Mouse (Mus musculus): ENCODE data around the gene Akt1s1. TPM values are rescaled to one million over a fixed set of nuclear protein-coding genes. Genes with fewer than 3 reads are reported as not detected.
A peak's percentile ranks its signal among the peaks of the same experiment; 100 is the strongest.

Akt1s1 gene
- polyA plus RNA-seq, 1 experiment from 2014 or later = 89.7 TPM

DNA sequence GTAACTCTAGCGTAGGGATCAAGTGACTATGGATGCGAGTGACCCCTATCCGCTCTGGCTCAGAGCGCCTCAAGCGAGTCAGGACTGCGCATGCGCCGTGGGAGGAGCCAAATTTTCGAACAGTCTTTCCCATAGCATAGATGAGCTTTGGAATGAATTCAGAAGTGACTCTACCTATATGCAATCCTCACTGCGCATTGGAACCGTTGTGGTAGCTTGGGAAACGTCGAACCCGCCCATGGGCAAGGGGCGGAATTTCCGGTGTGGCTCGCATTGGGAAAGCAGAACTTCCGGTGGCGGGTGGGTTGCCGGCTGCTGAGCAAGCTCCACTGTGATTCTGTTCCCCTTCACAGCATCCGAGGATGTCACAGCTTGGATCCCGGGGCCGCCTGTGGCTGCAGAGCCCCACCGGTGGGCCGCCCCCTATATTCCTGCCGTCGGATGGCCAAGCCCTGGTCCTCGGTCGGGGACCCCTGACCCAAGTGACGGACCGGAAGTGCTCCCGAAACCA is 8.3 kb downstream of the Akt1s1 start, which contains the start of gene Pnkp:
Gene Pnkp, plus strand, starts transcription at position 98 of the 511 bp plus-strand sequence.
- peak within 1 kb of the TSS; percentile 75 for H3K4me3 ChIP-seq
- peak within 1 kb of the TSS; percentile 93 for H3K27ac ChIP-seq
- H3K9ac ChIP-seq = peak within 1 kb of the TSS; percentile 96
- H3K4me2 ChIP-seq = peak within 1 kb of the TSS; percentile 94
- under 1% methylated on average over 32 of the region's 32 CpGs for WGBS
- peaks cover 57% of the 10 kb centered on the region for H3K4me1 ChIP-seq
- peak; percentile 70 for ATAC-seq (replicated peaks)
- H3K36me3 ChIP-seq (replicated peaks) = peaks cover 9% of the 10 kb centered on the region
- H3K27me3 ChIP-seq (replicated peaks) = no peaks in the 10 kb centered on the region
- no peaks in the 10 kb centered on the region for H3K9me3 ChIP-seq

DNA sequence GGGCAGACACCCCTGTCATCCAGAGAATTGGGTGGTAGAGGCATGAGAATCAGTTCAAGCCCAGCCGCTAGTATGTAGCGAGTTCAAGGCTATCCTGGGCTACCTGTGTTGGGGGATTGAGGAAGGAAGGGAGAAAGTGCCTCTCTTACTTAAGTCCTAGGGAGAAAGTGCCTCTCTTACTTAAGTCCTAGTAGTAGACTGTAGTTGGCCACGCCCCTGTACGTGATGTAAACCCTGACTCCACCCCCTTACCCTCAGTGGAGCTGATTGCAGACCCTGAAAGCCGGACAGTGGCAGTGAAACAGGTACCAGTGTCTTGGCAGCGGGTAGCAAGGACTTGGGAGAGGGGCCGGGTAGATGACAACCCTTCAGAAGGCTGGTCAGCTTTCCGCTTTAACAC is 9.1 kb downstream of the Akt1s1 start:
- peak overlapping the region; percentile 93; the same call in 1 of the 2 replicates for H3K27ac ChIP-seq

DNA sequence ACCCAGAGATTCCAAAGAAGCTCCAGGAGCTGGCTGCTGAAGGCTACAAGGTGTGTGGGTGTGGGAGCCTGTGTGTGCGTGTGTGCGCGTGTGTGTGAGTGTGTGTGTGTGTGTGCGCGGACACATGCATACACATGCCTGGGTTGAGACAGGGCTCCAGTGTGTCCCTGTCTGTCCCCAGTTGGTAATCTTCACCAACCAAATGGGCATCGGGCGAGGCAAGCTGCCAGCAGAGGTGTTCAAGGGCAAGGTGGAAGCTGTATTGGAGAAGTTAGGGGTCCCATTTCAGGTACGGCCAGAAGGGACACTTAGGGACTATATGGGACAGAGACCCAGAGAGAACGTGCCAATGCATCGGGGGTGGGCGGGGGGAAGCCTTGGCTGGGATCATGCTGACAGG is 11.1 kb downstream of the Akt1s1 start:
- Histone ChIP-seq H3K4me2 (no peak overlapping the region), H3K27me3 (replicated peaks) (no peaks in the 10 kb centered on the region), H3K9me3 (no peaks in the 10 kb centered on the region), H3K4me1 (peaks cover 42% of the 10 kb centered on the region), H3K9ac (no peak overlapping the region), H3K4me3 (no peak overlapping the region), H3K27ac (no peak overlapping the region), H3K36me3 (replicated peaks) (peaks cover 25% of the 10 kb centered on the region)
- no peak for ATAC-seq (replicated peaks)
- WGBS = 93% methylated on average over 11 of the region's 11 CpGs

More for the DNA sequence above, 9.1 kb downstream of the Akt1s1 start:
- WGBS = 27% methylated on average over 8 of the region's 8 CpGs
- Histone ChIP-seq H3K9me3 (no peaks in the 10 kb centered on the region), H3K4me2 (peak overlapping the region; percentile 94), H3K4me3 (peak overlapping the region; percentile 75), H3K9ac (peak overlapping the region; percentile 96; the same call in 1 of the 2 replicates), H3K27me3 (replicated peaks) (no peaks in the 10 kb centered on the region), H3K4me1 (peaks cover 57% of the 10 kb centered on the region), H3K36me3 (replicated peaks) (peaks cover 12% of the 10 kb centered on the region)
- no peak for ATAC-seq (replicated peaks)

DNA sequence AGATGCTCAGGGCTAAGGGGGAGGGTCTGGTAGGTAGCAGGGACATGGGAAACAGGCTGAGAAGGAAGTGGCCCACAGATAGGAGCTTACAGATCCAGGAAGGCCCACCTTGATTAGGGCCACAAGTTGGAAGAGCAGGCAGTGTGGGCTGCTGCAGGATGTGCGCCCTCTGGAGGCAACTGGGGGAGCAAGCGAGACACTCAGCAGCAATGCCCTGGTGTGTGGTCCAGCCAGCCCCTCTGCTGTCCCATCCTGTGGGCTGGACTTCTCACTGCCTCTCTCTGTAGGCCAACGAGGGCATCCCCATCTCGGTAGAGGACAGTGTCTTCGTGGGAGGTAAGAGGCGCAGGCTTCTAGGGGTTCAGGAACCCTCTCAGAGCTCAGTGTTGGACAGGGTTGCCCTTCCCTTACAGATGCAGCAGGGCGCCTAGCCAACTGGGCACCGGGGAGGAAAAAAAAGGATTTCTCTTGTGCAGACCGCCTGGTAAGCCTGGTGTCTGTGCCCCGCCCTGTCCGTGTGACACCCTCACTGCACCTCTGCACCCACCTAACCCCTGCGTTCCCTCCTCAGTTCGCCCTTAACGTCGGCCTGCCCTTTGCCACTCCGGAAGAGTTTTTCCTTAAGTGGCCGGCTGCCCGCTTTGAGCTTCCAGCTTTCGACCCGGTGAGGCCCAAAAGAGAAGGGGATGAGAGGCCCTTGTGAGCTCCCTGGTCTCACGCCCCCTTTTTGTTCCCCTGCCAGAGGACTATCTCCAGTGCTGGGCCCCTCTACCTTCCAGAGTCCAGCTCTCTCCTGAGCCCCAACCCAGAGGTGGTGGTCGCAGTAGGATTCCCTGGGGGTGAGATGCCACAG is 12.0 kb downstream of the Akt1s1 start:
- 52% methylated on average over 22 of the region's 22 CpGs for WGBS
- H3K27ac ChIP-seq = peak overlapping the region; percentile 27; the same call in 1 of the 2 replicates
- H3K4me1 ChIP-seq = peaks cover 42% of the 10 kb centered on the region
- no peak overlapping the region; the same call in 1 of the 2 replicates for H3K4me3 ChIP-seq
- ATAC-seq (replicated peaks) = no peak
- H3K4me2 ChIP-seq = no peak overlapping the region; the same call in 1 of the 2 replicates
- no peak overlapping the region for H3K9ac ChIP-seq
- peaks cover 25% of the 10 kb centered on the region for H3K36me3 ChIP-seq (replicated peaks)
- H3K9me3 ChIP-seq = no peaks in the 10 kb centered on the region
- no peaks in the 10 kb centered on the region for H3K27me3 ChIP-seq (replicated peaks)

DNA sequence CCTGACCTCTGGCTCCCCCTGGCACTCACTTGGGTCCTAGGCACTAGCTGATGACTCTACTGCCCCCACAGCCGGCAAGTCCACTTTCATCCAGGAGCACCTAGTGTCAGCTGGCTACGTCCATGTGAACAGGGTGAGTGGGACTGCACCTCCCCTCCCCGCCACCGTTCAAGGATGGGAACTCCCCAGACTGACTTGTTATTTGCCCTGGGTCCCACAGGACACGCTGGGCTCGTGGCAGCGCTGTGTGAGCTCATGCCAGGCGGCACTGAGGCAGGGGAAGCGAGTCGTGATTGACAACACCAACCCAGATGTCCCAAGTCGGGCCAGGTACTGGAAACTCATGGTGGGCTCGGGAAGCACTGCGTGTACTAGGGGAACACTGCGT is 12.6 kb downstream of the Akt1s1 start:
- Histone ChIP-seq H3K27me3 (replicated peaks) (no peaks in the 10 kb centered on the region), H3K4me1 (peaks cover 46% of the 10 kb centered on the region), H3K36me3 (replicated peaks) (peaks cover 25% of the 10 kb centered on the region), H3K27ac (no peak overlapping the region), H3K9me3 (no peaks in the 10 kb centered on the region), H3K9ac (no peak overlapping the region), H3K4me3 (no peak overlapping the region), H3K4me2 (no peak overlapping the region)
- no peak for ATAC-seq (replicated peaks)
- WGBS = 76% methylated on average over 14 of the region's 14 CpGs

DNA sequence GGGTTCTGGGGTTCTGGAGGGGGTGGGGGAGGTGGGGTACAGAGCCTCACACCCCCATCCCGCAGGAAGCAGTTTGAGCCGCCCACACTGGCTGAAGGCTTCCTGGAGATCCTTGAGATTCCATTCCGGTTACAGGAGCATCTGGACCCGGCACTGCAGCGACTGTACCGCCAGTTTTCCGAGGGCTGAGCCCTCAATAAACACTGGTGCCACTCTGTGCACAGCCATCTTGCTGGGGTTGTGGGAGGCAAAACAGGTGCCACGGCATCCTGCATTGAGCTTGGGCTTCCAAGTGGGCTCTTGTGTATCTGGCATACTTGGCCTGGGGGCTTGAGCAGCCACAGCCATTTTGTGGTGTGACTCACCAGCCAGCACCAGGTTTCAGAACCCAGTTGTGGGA is 13.6 kb downstream of the Akt1s1 start:
- ATAC-seq (replicated peaks) = no peak
- H3K9ac ChIP-seq = no peak overlapping the region
- no peaks in the 10 kb centered on the region for H3K27me3 ChIP-seq (replicated peaks)
- no peak overlapping the region for H3K4me2 ChIP-seq
- H3K9me3 ChIP-seq = no peaks in the 10 kb centered on the region
- no peak overlapping the region for H3K27ac ChIP-seq
- WGBS = 88% methylated on average over 8 of the region's 8 CpGs
- peaks cover 53% of the 10 kb centered on the region for H3K4me1 ChIP-seq
- no peak overlapping the region for H3K4me3 ChIP-seq
- H3K36me3 ChIP-seq (replicated peaks) = peaks cover 25% of the 10 kb centered on the region

DNA sequence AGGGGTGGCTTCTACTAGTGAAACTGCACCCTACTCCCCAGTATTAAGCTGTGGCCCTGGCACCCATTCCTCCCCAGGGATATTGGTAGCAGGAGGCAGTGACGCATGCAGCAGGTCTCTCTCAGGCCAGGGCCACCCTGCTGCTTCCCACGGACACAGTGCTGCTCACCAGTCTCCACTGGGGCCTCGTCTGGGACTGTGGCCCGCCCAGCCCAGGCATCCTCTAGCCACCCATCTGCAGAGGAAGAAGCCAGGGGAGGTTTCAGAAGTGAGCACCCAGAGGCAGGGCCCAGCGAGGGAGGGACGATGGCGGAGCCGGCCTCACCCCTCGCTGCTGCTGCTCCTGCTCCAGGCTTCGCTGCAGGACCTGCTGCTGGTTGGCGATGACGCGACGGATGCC is 14.4 kb downstream of the Akt1s1 start:
- 91% methylated on average over 14 of the region's 14 CpGs for WGBS
- Histone ChIP-seq H3K27me3 (replicated peaks) (no peaks in the 10 kb centered on the region), H3K4me1 (peaks cover 53% of the 10 kb centered on the region), H3K27ac (no peak overlapping the region), H3K9ac (no peak overlapping the region), H3K36me3 (replicated peaks) (peaks cover 25% of the 10 kb centered on the region), H3K9me3 (no peaks in the 10 kb centered on the region), H3K4me2 (no peak overlapping the region), H3K4me3 (no peak overlapping the region)
- ATAC-seq (replicated peaks) = no peak

DNA sequence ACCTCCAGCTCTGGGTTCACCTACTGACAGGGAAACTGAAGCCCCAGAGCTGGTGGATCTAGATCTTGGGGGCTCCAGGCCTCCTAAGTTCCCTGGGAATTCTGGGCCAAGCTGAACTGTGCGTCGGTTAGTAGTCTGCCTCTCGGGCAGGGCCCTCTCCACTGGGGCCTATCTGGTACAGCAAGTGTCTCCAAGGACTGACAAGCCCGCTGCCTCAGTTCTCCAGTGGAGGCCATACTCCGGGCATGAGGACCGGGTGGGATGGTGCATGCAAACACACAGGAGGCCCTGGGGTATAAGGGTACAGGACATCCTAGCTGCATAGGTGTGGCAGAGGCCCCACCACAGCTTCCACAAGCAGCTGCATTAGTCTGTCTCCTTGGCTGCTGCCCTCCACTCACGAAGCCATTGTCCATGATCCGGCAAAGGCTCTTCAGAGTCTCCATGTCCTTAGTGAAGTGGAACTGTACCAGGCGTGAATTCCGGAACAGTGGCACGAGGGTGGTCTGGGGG is 15.2 kb downstream of the Akt1s1 start:
- Histone ChIP-seq H3K4me2 (no peak overlapping the region), H3K9me3 (no peaks in the 10 kb centered on the region), H3K36me3 (replicated peaks) (peaks cover 25% of the 10 kb centered on the region), H3K27ac (no peak overlapping the region), H3K27me3 (replicated peaks) (no peaks in the 10 kb centered on the region), H3K4me3 (no peak overlapping the region), H3K4me1 (peaks cover 51% of the 10 kb centered on the region), H3K9ac (no peak overlapping the region)
- WGBS = 85% methylated on average over 11 of the region's 11 CpGs
- ATAC-seq (replicated peaks) = no peak

DNA sequence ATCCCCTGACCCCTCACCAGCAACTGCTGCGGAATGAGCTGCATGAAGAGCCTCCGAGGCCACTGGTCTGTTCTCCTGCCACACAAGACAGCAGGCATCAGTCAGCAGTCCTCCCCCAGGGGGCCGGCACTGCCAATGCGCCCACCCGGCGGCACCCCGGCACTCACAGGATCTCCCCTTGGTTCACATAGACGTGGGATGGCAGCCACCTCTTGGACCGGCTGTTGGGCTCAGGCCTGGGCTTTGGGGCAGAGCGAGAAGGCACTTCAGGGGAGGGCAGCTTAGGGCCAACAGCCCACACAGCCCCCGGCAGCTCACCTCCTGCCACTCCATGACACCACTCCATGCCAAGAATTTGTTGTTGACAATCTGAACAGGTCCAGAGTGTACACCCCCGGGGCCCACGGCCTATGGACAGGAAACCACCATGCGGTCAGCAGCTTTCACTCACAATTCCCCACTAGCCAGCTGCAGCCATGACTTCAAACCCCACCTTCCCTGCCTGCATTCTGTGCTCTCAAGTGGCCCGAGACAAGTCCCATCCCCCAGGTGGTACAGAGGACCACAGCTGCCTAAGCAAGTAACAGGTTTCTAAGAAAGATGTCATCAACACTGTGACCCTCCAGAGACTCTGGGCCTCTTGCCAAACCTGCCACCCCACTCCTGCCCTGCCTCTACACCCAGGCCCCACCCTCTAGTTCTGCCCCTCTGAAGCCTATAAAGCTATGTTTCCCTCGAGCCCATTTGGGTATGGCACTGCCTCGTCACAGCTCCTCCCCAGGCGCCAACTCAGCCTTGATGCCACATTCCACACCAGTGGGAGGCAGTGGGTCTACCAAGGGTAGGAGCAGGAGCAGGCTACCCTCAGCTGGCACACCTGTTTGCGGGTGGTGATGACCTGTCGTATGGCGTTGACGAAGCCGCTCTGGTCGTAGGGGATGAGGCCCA is 16.1 kb downstream of the Akt1s1 start:
- Histone ChIP-seq H3K4me3 (no peak overlapping the region), H3K27me3 (replicated peaks) (no peaks in the 10 kb centered on the region), H3K9ac (no peak overlapping the region), H3K9me3 (no peaks in the 10 kb centered on the region), H3K4me1 (peaks cover 51% of the 10 kb centered on the region), H3K27ac (no peak overlapping the region), H3K4me2 (no peak overlapping the region), H3K36me3 (replicated peaks) (peaks cover 25% of the 10 kb centered on the region)
- ATAC-seq (replicated peaks) = no peak
- 78% methylated on average over 24 of the region's 24 CpGs for WGBS

DNA sequence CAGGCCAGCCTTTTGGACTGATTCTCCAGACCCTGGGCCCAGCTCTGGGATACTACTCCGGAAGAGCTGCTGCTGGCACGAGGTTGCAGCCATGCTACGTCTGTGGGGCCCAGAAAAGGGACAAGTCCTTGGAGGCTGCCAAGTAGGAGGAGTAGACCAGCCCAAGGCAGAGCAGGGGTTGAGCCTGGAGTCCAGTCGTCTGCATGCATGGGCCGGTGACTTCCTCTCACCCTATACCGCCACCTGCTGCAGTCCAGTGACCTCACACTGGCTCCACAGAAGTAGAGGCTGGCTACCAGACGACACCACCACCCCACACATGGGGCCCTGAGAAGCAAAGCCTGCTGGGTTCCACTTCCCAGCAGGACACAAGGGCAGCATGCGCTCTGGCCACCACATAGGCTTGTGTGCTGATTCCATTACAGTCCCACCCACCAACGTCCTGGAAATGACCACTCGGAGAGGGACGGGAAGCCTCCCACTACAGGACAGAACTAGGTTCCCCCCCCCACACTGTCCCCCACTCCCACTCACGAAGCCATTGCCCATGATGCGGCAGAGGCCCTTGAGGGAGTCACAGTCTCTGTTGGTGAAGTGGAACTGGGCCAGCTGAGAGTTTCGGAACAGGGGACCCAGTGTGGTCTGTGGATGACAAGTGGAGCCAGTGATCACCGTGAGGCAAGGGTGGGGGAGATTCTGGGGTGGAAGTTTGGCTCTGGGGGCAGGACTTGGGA is 17.7 kb downstream of the Akt1s1 start:
- H3K4me3 ChIP-seq = peak overlapping the region; percentile 93; the same call in 1 of the 2 replicates
- H3K9ac ChIP-seq = no peak overlapping the region
- no peaks in the 10 kb centered on the region for H3K27me3 ChIP-seq (replicated peaks)
- peaks cover 45% of the 10 kb centered on the region for H3K4me1 ChIP-seq
- 56% methylated on average over 15 of the region's 15 CpGs for WGBS
- no peaks in the 10 kb centered on the region for H3K9me3 ChIP-seq
- H3K27ac ChIP-seq = 0 out of 2 replicates have a peak overlapping the region, but pooled peaks have one; percentile 8
- H3K36me3 ChIP-seq (replicated peaks) = peaks cover 25% of the 10 kb centered on the region
- peak overlapping the region; percentile 82 for H3K4me2 ChIP-seq
- ATAC-seq (replicated peaks) = no peak

DNA sequence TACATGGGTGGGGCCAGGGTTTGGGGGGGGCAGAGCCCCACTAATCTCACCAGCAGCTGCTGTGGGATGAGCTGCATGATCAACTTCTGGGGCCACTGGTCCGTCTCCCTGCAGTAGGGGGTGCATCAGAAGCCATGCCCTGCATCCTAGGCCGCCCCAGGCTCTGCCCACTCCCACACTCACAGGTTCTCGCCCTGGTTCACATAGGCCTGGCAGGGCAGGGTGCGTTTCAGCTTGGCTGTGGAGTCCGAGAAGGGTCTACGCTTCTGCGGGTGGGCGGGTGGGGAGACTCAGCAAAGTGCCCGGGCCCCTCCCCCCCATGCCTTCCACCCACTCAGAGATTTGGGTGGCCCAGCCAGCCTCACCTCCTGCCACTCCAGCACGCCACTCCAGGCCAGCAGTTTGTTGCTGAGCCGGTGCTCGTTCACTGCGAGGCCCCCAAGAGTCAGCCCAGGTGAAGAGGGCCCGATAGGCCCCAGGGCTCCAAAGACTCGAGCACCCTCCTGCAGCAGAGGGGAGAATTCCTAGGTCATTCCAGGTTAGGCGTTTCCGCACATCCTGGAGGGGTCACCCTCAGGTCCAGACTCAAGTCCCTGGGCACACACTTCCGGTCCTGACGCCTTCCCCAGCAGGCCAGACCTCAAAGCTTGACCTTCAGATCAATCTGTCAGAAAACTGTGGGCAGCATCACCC is 18.4 kb downstream of the Akt1s1 start:
- Histone ChIP-seq H3K27me3 (replicated peaks) (no peaks in the 10 kb centered on the region), H3K36me3 (replicated peaks) (peaks cover 24% of the 10 kb centered on the region), H3K4me3 (peak overlapping the region; percentile 93), H3K27ac (0 out of 2 replicates have a peak overlapping the region, but pooled peaks have one; percentile 8), H3K9ac (peak overlapping the region; percentile 99), H3K4me2 (peak overlapping the region; percentile 82), H3K4me1 (peaks cover 44% of the 10 kb centered on the region), H3K9me3 (no peaks in the 10 kb centered on the region)
- no peak for ATAC-seq (replicated peaks)
- 72% methylated on average over 19 of the region's 19 CpGs for WGBS

Measured in midbrain, embryonic 15.5 days (tissue).